Mouse (Mus musculus): Measurements from ENCODE around the gene Impg1. TPM values are rescaled to one million over a fixed set of nuclear protein-coding genes. Genes with fewer than 3 reads are reported as not detected.

Gene Impg1
- polyA plus RNA-seq, 1 experiment, result 0.30 TPM

DNA sequence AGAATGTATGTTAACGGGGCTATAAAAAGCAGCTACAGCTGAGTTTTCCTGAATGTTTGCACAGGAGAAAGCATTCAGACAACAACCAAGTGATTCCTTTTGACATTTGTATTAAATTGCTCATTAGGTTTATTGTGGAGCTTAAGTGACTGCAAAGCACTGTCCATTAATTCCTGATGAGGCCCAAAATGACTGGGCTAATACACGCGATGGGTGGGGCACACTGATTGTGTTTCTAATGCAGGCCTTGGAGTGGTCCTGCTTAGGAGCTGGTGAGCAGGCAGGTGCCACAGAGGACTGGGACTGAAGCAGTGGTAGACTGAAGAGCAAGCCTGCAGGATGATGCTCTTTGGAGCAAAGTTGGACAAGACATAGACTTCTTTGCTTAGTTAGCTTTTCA, 73.9 kb downstream of the Impg1 start:
- no peak overlapping the region for H3K4me3 ChIP-seq (ENCODE audit: control insufficient read depth, low read depth, low read length)
- no peaks in the 10 kb centered on the region for H3K27me3 ChIP-seq (ENCODE audit: control insufficient read depth, insufficient read depth, low read length)
- no peak overlapping the region for H3K27ac ChIP-seq (ENCODE audit: control insufficient read depth, insufficient read depth, low read depth, low read length)
- 0 out of 2 replicates have a peak, but pooled peaks cover 2% of the 10 kb centered on the region for H3K4me1 ChIP-seq (ENCODE audit: control insufficient read depth, insufficient read depth, low read length)
- TF ChIP-seq POLR2A (IDR thresholded peaks at IDR 0.05; ENCODE audit: control insufficient read depth, low read depth, low read length), result no peak
- H3K36me3 ChIP-seq (ENCODE audit: control insufficient read depth, insufficient read depth, low read length), result no peaks in the 10 kb centered on the region

DNA sequence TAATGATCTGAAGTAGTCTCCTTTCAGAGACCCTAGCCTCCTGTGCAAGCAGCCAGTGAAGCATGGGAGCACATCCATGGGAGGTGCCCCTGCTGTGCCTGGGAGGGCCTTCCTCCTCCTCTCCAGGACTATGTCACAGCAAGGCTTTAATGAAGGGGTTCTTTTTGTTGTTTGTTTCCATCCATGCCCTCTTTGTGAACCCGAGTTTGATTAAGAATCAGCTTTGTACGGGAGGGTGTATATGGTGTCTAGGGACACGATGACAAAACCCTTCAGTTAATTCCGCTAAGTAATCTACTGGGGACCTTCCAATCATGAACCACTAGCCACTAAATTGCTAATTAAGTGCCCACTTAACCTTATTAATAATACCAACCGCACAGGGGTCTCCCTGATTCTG, 74.3 kb downstream of the Impg1 start:
- Histone ChIP-seq H3K4me1 (ENCODE audit: control insufficient read depth, insufficient read depth, low read length) (0 out of 2 replicates have a peak, but pooled peaks cover 2% of the 10 kb centered on the region), H3K36me3 (ENCODE audit: control insufficient read depth, insufficient read depth, low read length) (no peaks in the 10 kb centered on the region), H3K4me3 (ENCODE audit: control insufficient read depth, low read depth, low read length) (no peak overlapping the region), H3K27me3 (ENCODE audit: control insufficient read depth, insufficient read depth, low read length) (no peaks in the 10 kb centered on the region), H3K27ac (ENCODE audit: control insufficient read depth, insufficient read depth, low read depth, low read length) (no peak overlapping the region)
- TF ChIP-seq POLR2A (IDR thresholded peaks at IDR 0.05; ENCODE audit: control insufficient read depth, low read depth, low read length), result no peak
- no peak for TF ChIP-seq CTCF (IDR thresholded peaks at IDR 0.05; ENCODE audit: control insufficient read depth, insufficient read depth, insufficient replicate concordance, low read depth, low read length)

DNA sequence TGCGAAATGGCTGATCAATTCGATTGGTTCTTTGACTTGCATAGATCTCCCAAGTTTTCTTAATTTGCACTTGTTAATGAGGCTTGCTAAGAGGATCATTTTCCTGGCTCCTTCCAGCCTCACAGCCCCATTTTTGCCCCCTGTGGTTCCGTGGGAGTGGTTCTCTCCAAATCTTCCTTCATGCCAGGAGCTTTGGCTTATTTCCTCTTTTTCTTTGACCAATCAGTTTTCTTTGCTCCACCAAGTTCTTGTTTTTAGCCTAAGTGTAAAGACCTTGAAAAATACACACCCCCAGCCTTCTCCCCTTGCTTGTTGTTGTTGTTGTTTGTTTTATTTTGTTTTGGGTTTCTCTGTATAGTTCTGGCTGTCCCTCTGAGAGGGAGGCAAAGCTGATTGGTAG, 77.4 kb downstream of the Impg1 start:
- Histone ChIP-seq H3K27ac (ENCODE audit: control insufficient read depth, insufficient read depth, low read depth, low read length) (no peak overlapping the region), H3K4me3 (ENCODE audit: control insufficient read depth, low read depth, low read length) (no peak overlapping the region), H3K36me3 (ENCODE audit: control insufficient read depth, insufficient read depth, low read length) (no peaks in the 10 kb centered on the region), H3K4me1 (ENCODE audit: control insufficient read depth, insufficient read depth, low read length) (0 out of 2 replicates have a peak, but pooled peaks cover 2% of the 10 kb centered on the region), H3K27me3 (ENCODE audit: control insufficient read depth, insufficient read depth, low read length) (no peaks in the 10 kb centered on the region)
- TF ChIP-seq CTCF (IDR thresholded peaks at IDR 0.05; ENCODE audit: control insufficient read depth, insufficient read depth, insufficient replicate concordance, low read depth, low read length) (no peak), POLR2A (IDR thresholded peaks at IDR 0.05; ENCODE audit: control insufficient read depth, low read depth, low read length) (no peak)

DNA sequence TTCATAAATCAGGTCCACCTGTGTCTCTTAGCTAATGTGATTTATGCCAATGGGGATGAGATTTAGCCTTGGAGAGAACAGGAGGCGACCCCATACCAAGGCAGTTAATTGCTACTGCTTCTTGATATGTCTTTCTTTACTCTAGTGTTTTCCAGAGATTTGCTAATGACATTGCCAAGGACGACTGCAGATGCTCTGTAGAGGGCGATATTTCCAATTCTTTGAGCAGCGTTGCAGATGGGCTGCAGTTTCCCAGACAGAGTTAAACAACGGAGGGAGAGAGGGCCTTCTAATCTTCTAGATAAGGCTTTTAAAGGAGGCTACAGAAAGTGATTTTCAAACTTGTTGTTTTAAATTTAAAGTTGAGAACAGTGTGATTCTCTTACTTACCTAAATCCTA, 78.8 kb downstream of the Impg1 start:
- no peak overlapping the region for H3K4me3 ChIP-seq (ENCODE audit: control insufficient read depth, low read depth, low read length)
- TF ChIP-seq CTCF (IDR thresholded peaks at IDR 0.05; ENCODE audit: control insufficient read depth, insufficient read depth, insufficient replicate concordance, low read depth, low read length) (no peak), POLR2A (IDR thresholded peaks at IDR 0.05; ENCODE audit: control insufficient read depth, low read depth, low read length) (no peak)
- H3K4me1 ChIP-seq (ENCODE audit: control insufficient read depth, insufficient read depth, low read length), result 0 out of 2 replicates have a peak, but pooled peaks cover 2% of the 10 kb centered on the region
- H3K27me3 ChIP-seq (ENCODE audit: control insufficient read depth, insufficient read depth, low read length), result no peaks in the 10 kb centered on the region
- H3K36me3 ChIP-seq (ENCODE audit: control insufficient read depth, insufficient read depth, low read length), result no peaks in the 10 kb centered on the region
- H3K27ac ChIP-seq (ENCODE audit: control insufficient read depth, insufficient read depth, low read depth, low read length), result no peak overlapping the region

DNA sequence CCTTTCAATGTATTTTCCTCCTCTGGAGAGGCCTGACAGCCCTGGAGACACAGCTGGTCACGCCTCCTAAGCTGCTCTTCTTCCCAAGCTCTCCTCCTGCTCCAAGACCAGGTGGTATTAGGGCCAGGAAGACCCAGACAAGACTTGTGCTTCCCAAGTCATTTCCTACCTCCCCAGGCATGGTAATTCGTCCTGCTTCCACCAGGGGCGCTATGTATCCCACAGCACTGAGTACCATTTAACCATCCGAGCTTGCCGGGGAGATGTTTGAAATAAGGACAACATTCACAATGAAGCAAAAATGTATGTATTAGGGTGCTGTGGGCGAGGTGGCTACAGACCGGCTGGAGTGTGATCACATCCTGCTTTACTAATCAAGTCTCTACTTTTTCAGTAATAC, 79.3 kb downstream of the Impg1 start:
- H3K36me3 ChIP-seq (ENCODE audit: control insufficient read depth, insufficient read depth, low read length), result no peaks in the 10 kb centered on the region
- 0 out of 2 replicates have a peak, but pooled peaks cover 2% of the 10 kb centered on the region for H3K4me1 ChIP-seq (ENCODE audit: control insufficient read depth, insufficient read depth, low read length)
- H3K27ac ChIP-seq (ENCODE audit: control insufficient read depth, insufficient read depth, low read depth, low read length), result no peak overlapping the region
- TF ChIP-seq CTCF (IDR thresholded peaks at IDR 0.05; ENCODE audit: control insufficient read depth, insufficient read depth, insufficient replicate concordance, low read depth, low read length), result peak; percentile 90; the same call in 1 of the 2 replicates
- TF ChIP-seq POLR2A (IDR thresholded peaks at IDR 0.05; ENCODE audit: control insufficient read depth, low read depth, low read length), result no peak
- H3K27me3 ChIP-seq (ENCODE audit: control insufficient read depth, insufficient read depth, low read length), result no peaks in the 10 kb centered on the region
- H3K4me3 ChIP-seq (ENCODE audit: control insufficient read depth, low read depth, low read length), result no peak overlapping the region

DNA sequence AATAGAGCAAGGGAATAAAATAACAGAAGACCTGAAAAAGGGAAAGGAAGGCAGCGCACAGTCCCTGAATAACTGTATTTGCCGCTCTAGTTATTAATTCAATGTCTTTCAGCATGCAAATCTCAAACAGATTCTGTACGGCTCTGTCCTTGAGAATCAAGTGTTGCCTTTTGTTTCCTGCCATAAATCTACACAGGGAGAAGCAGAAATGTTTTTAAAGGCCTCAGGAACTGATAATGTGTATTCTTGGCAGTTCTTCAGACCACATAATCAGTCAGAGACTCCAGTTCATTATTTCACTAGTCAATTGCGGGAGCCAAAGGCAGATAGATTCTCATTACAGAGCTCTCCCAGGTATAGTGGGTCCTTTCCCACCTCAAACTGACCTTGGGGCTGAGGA, 82.6 kb downstream of the Impg1 start:
- Histone ChIP-seq H3K4me1 (ENCODE audit: control insufficient read depth, insufficient read depth, low read length) (no peaks in the 10 kb centered on the region), H3K36me3 (ENCODE audit: control insufficient read depth, insufficient read depth, low read length) (no peaks in the 10 kb centered on the region), H3K4me3 (ENCODE audit: control insufficient read depth, low read depth, low read length) (no peak overlapping the region), H3K27ac (ENCODE audit: control insufficient read depth, insufficient read depth, low read depth, low read length) (no peak overlapping the region), H3K27me3 (ENCODE audit: control insufficient read depth, insufficient read depth, low read length) (no peaks in the 10 kb centered on the region)
- TF ChIP-seq POLR2A (IDR thresholded peaks at IDR 0.05; ENCODE audit: control insufficient read depth, low read depth, low read length) (no peak), CTCF (IDR thresholded peaks at IDR 0.05; ENCODE audit: control insufficient read depth, insufficient read depth, insufficient replicate concordance, low read depth, low read length) (no peak)

DNA sequence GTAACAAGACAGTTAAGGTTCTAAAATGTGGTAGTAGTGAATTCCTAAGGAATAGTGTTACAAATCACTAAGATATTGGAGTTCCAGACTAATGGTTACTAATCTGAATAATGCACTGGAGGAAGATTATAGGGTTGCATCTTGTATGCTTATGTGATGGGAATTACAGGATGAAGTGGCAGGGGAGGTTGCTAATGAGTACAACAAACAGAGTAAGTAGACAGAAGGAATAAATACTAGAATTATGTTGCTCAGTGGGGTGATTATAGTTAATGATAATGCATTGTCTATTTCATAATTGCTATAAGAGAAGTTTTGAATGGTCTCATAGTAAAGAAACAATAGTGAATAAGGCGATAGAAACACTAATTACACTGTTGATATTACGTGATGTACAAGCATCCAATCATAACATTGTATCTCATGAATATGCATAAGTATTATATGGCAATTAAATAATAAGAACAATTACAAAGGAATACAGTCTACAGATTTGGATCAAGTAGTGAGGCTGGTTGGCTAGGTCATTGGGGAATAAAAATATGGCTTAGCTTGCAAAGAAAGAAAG, 85.1 kb downstream of the Impg1 start:
- no peaks in the 10 kb centered on the region for H3K27me3 ChIP-seq (ENCODE audit: control insufficient read depth, insufficient read depth, low read length)
- H3K27ac ChIP-seq (ENCODE audit: control insufficient read depth, insufficient read depth, low read depth, low read length), result no peak overlapping the region
- H3K36me3 ChIP-seq (ENCODE audit: control insufficient read depth, insufficient read depth, low read length), result no peaks in the 10 kb centered on the region
- H3K4me3 ChIP-seq (ENCODE audit: control insufficient read depth, low read depth, low read length), result no peak overlapping the region
- no peak for TF ChIP-seq CTCF (IDR thresholded peaks at IDR 0.05; ENCODE audit: control insufficient read depth, insufficient read depth, insufficient replicate concordance, low read depth, low read length)
- no peaks in the 10 kb centered on the region for H3K4me1 ChIP-seq (ENCODE audit: control insufficient read depth, insufficient read depth, low read length)

DNA sequence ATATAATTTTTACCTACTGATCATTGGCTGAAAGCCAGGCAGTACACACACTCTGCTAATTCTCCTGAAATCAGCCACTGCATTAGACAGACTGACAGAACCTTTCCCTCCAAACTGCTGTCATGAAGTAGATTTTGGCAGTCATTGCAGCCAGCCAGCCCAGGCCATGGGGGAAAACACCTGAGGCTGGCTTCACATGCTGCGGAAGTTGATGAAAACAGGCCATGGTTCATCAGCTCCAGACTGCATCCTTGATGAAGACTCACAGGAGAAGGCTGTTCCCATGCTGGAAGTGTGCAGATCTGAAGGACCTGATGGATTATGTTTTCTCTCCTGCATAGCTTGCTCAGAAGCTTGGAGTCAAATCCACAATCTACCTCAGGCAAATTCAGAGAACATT, 91.2 kb downstream of the Impg1 start:
- H3K4me1 ChIP-seq (ENCODE audit: control insufficient read depth, insufficient read depth, low read length), result no peaks in the 10 kb centered on the region
- no peak overlapping the region for H3K4me3 ChIP-seq (ENCODE audit: control insufficient read depth, low read depth, low read length)
- TF ChIP-seq POLR2A (IDR thresholded peaks at IDR 0.05; ENCODE audit: control insufficient read depth, low read depth, low read length) (no peak), CTCF (IDR thresholded peaks at IDR 0.05; ENCODE audit: control insufficient read depth, insufficient read depth, insufficient replicate concordance, low read depth, low read length) (no peak)
- H3K27me3 ChIP-seq (ENCODE audit: control insufficient read depth, insufficient read depth, low read length), result no peaks in the 10 kb centered on the region
- H3K27ac ChIP-seq (ENCODE audit: control insufficient read depth, insufficient read depth, low read depth, low read length), result no peak overlapping the region
- H3K36me3 ChIP-seq (ENCODE audit: control insufficient read depth, insufficient read depth, low read length), result no peaks in the 10 kb centered on the region
